Mouse (Mus musculus) activated CD4-positive, CD25-positive, alpha-beta regulatory T cell, adult 4 months (primary cell): Measurements from ENCODE around the gene Selp. TPM values are rescaled to one million over a fixed set of nuclear protein-coding genes. Genes with fewer than 3 reads are reported as not detected.

ENCODE experiments used
- ATAC-seq: one replicate; pipeline ENCODE4 v1.8.0; 2017
- polyA plus RNA-seq, 2 experiments: library from polyadenylated mRNA; unstranded; fragments of 100-300 nt; shearing (Covaris generic); gene quantifications; one replicate each; pipeline ENCODE4 v1.2.1; 2017

The Selp gene
- polyA plus RNA-seq, 2 experiments from 2014 or later, result 1.9 to 4.3 TPM

DNA sequence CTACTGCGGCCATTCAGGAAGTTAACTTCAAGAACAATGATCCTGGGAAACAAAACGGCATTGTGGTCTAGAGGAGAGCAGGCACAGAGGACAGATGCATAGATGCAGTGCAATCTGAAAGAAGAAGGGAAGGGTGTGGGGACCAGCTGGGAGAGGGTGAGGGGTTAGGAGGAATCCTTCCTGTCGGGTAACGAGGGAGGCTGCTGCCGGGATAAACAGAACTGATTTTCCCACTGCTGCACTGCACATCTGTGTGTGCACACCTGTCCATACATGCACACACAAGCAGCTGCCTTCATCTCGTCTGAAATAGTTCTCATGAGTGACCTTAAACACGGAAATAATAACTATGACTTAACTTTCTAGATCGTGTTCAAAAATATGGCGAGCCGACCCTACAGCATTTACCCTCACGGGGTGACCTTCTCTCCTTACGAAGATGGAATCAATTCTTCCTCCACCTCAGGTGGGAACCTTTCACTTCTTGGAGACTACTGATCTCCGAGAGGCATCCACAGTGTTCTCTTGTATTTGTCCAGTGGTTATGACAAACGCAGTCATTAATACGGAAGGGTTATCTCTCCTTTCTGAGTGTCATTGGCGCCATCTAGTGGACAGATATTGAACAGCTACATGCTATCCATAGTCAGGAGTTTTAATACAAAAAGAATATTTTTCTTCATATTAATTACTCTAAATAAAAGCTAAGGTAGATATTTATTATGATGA lies 69.2 kb downstream of the Selp start:
- peak; percentile 95 for ATAC-seq

DNA sequence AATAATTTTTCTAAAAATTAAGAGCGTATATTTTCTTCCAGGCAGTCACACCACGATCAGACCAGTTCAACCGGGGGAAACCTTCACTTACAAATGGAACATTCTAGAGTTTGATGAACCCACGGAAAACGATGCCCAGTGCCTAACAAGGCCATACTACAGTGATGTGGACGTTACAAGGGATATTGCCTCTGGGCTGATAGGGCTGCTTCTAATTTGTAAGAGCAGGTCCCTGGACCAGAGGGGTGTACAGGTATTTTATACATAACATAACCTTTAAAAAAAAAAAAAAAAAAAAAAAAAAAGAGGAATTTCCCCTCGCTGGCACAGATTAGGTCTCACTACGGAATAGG lies 69.8 kb downstream of the Selp start:
- no peak for ATAC-seq

DNA sequence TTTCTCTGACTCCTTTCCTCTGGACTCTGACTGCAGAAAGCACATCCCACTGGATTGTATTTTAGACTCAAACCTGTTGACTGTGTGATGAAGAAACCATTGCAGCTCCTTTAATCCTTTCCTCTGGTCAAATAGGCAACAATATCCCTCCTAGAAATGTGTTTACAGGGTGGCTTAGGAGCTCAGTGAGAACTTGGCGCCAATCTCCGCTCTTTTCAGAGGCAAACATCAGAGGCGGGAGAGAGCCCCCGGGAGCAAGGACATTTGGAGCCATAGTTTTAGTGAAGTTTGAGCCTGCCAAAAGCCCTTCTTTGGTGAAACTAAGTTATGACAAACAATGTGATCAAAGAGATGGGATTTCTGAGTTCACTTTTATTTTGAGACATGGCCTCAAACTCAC lies 70.3 kb downstream of the Selp start:
- no peak for ATAC-seq

DNA sequence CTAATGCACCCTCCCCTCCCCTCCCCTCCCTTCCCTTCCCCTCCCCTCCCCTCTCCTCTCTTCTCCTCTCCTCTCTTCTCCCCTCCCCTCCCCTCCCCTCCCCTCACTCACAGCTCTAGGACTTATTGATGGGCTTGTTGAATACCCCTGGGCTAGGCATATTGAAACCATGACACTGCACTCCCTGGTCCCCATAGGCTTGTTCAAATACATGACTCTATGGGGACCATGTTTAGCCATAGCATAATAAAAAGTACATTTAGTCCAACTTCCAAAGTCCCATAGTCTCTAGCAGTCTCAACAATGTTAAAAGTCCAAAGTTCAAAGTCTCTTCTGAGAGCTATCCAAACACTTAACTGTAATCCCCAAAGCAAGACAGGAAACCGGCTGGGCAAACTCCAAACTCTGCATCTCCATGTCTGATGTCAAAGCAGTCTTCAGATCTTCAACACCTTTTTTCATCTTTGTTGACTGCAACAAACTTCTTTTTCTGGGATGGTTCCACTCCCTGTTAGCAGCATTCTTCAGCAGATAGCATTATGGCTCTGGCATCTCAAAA lies 72.0 kb downstream of the Selp start:
- no peak for ATAC-seq

DNA sequence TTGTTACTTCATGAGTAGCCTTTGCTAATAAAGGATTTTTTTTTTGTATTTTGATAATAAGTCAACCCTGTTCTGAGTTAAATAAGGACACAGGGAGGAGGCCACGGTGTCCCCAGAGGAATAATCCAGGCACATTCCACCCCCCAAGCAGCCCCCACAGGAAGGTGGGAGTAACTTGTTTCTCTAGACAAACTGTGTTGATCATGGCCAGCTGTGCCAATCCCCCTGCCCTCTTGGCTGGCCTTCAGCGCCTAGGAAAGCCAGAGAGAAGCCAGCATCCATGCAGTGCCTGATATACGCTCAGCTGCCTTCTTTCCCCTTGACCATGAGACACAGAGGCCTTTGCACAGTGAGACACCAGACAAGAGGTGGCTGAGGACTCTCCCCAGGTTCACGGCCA lies 84.5 kb downstream of the Selp start:
- no peak for ATAC-seq

Other genes starting within 250 kb of the Selp start
- 10 to 100 TPM; 20.4 to 21.8 TPM for gene Scyl3, start 186.2 kb upstream of the Selp start, polyA plus RNA-seq
- 1 to 10 TPM; 3.2 to 5.6 TPM for gene BC055324, start 120.5 kb upstream of the Selp start, polyA plus RNA-seq
- gene Mettl18, start 120.4 kb upstream of the Selp start, polyA plus RNA-seq, result 10 to 100 TPM; 15.8 to 19.6 TPM
- gene Sele, start 67.0 kb upstream of the Selp start, polyA plus RNA-seq, result not detected
- gene Sell, start 53.3 kb upstream of the Selp start, polyA plus RNA-seq, result 100 to 1,000 TPM; 486 to 518 TPM
- gene F5, start 36.6 kb downstream of the Selp start, polyA plus RNA-seq, result not detected
- 1 to 10 TPM; 2.1 to 2.7 TPM for gene Slc19a2, start 133.8 kb downstream of the Selp start, polyA plus RNA-seq
- 10 to 100 TPM in 1 of 2 experiments, 1 to 10 TPM in 1; 9.9 to 10.8 TPM for gene Ccdc181, start 160.3 kb downstream of the Selp start, polyA plus RNA-seq
- gene Nme7, start 188.9 kb downstream of the Selp start, polyA plus RNA-seq, result 10 to 100 TPM; 12.4 to 19.6 TPM
- gene Blzf1, start 192.2 kb downstream of the Selp start, polyA plus RNA-seq, result 10 to 100 TPM; 17.9 to 21.2 TPM